Mouse (Mus musculus): ENCODE data around the gene Apoc4.

The Apoc4 gene

DNA sequence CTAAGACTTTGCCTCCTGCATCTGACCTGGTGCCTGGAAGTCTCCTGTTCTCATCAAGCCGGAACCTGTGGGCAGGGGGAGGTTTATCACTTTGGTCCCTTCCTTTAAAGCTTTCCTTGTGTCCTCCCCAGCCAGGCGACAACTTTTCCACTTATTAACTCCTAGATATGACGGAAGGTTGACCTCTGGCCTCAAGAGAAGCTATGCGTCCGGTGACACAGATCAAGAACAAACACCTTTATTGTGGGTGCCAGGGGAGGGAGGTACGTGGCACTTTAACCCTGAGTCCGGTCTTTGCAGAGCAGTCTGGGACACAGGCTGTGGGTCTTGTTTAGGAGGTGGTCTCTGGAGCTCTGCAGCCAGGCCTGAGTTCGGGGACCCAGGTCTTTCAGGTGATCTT is 3.4 kb downstream of the Apoc4 start, which contains the start of gene Apoc2:
Gene Apoc2 (minus strand): TSS at position 70 of the 400 bp plus-strand sequence.
- no peak for DNase-seq (ENCODE audit: low spot score in 2 of 2)

DNA sequence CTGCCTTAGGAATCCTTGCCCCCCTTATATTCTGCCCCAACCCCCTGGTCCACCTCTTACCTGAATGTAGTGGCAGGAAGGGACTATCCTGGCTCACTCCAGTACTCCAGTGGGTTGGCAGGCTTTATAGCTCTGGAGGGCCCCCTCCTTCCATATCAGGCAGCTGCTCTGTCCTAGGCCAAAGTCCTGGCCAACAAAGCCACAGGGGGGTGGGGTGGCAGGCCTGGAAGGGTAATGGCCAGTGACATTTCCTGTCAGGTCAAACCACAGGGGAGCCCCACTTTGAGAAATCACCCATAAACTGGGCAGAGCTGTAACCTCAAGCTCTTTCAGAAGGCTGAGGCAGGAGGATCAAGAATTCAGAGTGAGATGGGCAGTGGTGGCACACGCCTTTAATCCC is 4.6 kb downstream of the Apoc4 start:
- no peak for DNase-seq (ENCODE audit: low spot score in 2 of 2)

DNA sequence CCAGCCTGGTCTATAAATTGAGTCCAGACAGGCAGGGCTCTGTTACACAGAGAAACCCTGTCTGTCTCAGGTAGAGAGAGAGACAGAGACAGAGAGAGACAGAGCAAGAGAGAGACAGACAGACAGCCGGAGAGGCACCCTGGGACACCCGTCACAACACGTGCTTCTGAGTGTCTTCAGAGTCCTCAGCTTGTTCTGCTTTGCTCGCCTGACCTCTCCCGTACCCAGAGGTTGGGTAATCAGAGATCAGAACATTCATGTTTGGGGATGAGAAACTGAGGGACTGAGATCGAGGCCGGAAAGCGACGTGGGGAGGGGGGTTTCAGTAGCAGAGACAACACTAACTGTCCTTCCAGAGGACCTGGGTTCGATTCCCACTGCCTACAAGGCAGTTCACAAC is 5.5 kb downstream of the Apoc4 start:
- DNase-seq (ENCODE audit: low spot score in 2 of 2): no peak

DNA sequence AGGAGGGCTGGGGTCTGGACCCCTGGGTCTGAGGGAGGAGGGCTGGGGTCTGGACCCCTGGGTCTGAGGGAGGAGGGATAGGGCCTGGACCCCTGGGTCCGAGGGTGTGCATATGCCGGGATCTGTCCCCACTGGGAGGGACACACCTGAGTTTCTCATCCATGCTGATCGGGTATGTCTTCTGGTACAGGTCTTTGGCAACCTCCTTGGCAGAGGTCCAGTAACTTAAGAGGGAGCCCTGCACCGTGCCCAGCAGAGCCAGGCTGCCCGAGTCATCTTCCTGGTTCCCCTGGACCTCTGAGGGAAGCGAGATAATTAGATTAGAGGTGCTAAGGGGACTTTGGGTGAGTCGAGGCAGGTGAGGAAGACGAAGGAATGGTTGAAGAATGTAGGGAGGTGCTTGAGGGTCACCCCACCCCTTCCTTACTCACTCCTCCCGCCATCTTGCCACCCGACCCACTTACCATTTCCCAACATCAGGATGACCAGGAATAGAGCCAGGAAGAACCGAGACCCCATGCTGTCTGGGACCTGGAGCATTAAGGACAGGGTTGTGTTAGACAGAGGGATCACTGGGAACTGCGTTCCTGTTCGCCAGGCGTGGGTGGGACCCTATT is 8.1 kb downstream of the Apoc4 start:
- DNase-seq (ENCODE audit: low spot score in 2 of 2): no peak

DNA sequence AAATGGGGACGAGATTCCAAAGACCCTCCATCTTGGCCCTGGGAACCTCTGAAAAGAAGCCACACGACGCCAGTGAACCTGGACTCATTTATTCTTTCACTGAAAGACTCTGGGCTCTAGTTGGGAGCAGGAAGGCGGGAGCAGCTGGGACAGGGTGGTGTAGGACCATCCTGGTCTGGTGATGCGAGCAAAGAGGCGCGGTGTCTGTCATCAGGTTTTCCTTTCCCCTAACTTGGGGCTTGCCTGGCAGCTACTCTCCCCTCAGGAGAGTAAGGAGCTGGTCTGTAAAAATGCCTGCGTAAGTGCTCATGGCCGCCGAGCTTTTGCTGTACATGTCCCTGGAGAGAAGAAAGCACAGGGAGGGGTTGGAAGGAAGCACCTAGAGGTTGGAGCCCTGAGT is 9.8 kb downstream of the Apoc4 start:
- DNase-seq (ENCODE audit: low spot score in 2 of 2): no peak

DNA sequence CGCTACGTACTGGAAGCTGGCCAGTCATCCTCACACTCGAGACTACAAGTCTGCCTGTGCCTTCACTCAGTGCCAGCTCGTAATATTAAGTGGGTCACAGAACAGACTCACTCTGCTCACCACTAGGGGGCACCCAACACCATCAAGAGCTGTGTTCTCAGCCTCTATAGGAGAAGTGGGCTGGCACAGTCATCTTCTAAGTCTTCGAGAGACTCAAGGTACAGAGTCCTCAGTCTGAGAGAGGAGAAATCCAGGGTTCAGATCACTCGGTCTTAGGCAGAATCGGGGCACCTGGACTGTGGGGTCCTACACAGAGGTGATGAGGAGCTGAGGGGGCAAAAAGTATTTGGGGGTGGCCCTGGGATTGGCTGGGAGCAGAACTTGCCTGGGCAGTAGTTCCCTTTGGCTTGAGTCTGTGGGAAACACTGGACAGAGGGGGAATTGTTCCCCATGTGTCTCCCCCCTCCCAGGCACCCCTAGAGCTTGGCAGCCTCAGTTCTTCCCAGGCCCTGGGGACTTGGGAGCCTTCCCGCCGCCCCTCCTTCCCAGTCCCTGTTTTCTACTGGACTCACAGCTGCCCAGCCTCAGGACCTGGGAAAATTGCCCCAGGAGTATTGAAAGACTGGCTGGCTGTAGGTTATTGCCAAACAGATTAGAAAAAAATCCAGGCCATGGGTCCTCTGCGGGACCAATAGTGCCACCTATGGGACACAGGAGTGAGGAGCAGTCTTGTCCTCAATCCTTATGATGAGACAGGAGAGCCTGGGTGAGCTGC is 12.1 kb downstream of the Apoc4 start:
- DNase-seq (ENCODE audit: low spot score in 2 of 2): peak; percentile 84 to 97

DNA sequence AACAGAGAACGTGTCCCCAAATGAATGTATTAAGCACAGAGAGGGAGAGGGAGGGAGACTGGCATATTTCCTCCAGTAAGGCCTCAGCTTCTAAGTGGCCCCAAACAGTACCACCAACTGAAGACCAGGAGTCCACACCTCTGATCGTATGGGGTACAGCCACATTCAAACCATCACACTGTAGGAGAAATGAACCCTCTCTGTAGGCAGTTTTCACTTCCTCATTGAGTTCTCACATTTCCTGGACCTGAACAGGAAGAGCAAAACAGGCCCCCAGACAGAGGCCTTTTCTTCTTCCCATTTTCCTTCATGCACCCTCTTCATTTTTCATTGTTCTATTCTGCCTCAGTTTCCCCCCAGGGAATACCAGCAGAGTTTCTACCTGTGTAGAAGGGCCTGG is 13.8 kb downstream of the Apoc4 start:
- DNase-seq (ENCODE audit: low spot score in 2 of 2): no peak

DNA sequence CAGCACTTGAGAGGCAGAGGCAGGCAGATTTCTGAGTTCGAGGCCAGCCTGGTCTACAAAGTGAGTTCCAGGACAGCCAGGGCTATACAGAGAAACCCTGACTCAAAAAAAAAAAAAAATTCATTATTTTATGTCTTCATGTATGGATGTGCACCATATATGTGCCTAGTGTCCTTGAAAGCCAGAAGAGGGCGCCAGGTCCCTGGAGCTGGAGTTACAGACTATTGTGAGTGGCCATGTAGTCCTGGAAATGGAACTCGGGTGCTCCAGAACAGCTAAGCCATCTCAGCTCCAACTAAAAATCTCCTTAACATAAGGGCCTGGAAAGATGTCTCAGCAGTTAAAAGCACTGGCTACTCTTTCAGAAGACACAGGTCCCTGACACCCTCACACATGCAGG is 14.5 kb downstream of the Apoc4 start:
- DNase-seq (ENCODE audit: low spot score in 2 of 2): no peak

DNA sequence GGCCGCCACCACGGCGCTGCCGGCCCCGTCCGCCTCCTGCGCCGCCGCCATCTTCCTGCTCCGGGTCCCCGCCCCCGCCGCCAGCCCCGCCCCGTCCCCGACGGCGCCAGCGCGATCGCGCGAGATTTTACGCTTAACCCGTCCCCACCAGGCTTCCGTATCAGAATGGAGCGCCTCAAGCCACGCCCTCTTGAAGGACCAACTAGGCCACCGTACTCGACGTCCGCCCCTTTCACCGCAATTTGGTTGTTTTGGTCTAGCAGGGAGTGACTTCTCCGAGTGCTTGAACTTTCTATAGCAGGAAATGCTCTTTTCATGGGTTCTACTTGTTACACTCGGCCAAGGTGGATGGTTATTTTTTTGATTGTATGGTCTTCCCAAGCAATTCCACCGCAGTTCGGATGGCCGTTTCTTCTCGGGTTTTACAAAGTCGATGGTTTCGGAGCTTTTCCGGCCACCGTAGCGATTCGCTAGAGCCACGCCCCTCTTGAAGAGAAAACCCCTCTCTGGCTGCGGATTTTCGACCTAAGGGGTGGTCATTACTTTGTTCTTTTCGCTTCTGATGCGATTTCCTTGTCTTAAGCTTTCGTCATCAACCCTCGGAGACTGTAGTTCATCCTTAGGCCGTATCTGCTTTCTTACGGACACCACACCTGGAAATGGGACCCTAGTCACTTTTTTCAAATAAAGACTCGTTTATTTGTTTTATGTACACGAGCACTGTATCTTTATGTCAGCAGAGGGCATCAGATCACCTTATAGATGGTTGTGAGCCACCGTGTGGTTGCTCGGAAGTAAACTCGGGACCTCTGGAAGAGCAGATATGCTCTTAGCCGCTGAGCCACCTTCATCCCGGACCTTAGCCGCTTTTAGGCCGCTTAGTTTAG is 16.1 kb downstream of the Apoc4 start, which contains the start of gene Clptm1:
Gene Clptm1 (minus strand): TSS at position 79 of the 887 bp plus-strand sequence.
- peak; percentile 92 to 98 for DNase-seq (ENCODE audit: low spot score in 2 of 2)

DNA sequence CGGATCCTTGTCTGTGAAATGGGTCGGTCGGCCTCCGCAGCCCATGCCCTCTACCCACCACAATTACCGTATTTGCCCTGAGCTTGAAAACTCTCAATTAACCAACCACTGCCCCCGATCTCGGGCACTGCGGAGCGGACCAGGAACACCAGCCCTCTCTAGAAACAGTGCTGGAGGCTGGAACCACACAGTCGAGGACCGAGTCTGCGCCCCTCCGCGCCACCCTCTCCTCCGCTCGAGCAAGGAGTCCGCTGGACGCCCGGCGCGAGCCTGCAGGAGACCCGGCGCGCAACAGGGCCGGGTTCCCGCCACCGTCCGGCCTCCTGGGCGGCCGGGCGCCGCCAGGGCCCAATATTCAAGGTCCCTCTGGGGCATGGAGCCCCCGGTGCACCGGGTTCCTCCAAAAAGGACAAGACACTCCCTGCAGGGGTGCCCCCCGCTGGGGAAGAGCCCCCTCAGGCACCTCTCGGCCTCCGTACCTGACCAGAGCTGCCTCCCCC is 16.8 kb downstream of the Apoc4 start:
- no peak for DNase-seq (ENCODE audit: low spot score in 2 of 2)

DNA sequence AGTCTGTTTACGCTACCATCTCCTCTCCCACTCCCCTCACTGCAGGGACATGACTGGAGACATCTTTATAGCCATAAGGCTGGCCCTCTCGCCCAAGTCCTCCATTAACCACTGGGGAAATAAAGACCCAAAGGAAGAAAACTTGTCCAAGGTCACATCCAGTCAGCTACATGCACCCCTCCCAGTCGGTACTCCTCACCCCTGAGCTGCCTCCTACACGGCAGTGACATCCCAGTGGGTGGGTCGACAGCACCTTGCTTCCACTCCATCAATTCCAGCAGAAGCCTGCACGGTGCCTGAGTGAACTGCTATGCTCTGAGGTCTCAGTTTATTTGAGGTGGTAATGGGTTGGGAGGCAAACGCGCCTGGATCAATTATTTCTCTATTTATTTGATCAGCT is 17.3 kb downstream of the Apoc4 start:
- DNase-seq (ENCODE audit: low spot score in 2 of 2): no peak

DNA sequence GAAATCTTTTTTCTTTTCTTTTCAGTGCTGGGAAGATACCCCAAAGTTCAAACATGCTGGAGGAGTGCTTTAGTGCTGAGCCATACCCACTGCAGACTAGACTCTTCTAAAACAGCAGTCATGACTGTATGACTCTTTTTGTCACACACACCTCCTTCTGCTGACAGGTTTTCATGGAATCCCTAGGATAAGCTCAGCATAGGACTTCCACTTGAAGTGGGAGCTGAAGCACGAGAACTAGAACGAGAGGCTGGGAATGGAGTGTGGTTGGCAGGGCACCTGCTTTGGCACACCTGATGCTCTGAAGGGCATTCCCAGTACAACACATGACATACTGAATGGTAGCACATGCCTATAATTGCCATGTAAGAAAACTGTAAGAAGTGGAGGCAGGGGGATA is 28.7 kb downstream of the Apoc4 start:
- no peak for DNase-seq (ENCODE audit: low spot score in 2 of 2)

DNA sequence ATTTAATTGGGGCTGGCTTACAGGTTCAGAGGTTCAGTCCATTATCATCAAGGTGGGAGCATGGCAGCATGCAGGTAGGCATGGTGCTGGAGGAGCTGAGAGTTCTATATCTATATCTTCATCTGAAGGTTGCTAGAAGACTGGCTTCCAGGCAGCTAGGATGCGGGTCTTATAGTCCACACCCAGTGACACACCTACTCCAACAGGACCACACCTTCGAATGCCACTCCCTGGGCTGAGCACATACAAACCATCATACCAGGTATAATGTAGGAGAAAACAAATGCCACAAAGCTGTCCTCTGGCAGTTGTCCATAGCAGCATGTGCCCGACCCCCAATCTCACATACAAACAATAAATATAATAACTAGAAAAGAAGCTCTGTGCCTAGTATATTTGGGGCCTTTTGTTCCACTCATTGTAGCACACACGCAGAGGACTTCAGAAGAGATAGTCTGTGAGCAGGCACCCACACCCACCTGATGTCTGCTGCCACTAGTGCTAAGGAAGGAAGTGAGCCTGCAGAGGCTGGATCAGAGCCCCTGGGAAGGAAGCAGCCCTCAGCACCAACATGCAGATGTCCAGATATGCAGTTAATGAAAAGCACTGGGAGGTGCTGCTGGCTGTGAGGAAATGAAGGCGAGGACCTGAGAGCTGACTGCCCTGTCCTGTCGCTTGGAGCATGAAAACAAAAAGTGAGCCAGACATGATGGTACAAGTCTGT is 30.1 kb downstream of the Apoc4 start:
- no peak for DNase-seq (ENCODE audit: low spot score in 2 of 2)

DNA sequence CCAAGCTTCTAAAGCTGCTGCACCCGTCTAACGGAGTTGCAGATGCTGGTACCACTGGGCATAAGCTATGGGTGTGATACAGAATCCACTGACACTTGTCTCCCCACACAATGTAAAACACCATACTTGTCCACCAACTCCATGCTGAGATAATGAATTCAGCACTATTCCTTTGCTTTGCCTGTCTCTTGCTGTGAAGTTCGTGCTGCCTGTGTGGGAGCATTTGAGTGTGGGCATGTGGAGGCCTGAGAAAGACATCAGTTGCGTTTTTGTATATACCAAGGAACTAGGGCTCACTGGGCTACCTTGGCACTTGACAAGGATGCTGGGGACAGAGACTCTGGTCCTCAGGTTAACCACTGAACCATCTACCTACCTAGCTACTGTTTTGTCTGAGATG is 40.1 kb downstream of the Apoc4 start:
- DNase-seq (ENCODE audit: low spot score in 2 of 2): peak; percentile 35 to 42

DNA sequence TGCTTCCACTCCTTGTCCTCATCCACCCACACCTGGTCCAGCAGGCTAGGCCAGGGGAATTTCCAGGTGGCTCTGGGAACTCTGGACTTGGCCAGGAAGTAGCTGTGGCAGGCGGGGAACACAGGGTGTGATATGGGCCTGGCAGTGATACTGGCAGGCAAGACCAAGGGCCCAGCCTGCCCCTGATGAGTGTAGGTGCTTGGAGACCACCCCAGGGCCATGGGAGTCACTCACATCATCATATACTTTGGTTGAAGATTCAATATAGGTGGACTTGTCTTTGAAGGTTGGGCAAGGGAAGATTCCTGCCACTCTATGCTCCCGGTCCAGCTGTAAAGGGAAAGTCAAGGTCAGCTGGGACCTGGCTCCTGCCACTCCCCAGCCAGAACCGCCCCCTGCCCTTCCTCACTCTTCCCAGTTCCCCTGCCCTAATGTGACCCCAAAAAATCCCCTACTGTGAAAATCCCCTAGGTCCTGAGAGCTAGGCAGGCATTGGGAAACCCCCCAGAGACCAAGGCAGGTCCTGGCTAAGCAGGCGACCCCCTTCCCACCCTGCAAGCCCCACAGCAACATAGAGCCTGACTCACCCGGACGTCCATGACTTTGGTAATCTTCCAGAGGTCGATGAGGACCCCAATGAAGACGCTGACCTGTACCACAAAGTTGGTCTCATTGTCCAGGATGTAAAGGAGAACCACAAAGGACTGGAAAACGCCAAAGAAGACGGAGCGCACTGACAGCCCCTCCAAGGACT is 46.0 kb downstream of the Apoc4 start:
- no peak for DNase-seq (ENCODE audit: low spot score in 2 of 2)

DNA sequence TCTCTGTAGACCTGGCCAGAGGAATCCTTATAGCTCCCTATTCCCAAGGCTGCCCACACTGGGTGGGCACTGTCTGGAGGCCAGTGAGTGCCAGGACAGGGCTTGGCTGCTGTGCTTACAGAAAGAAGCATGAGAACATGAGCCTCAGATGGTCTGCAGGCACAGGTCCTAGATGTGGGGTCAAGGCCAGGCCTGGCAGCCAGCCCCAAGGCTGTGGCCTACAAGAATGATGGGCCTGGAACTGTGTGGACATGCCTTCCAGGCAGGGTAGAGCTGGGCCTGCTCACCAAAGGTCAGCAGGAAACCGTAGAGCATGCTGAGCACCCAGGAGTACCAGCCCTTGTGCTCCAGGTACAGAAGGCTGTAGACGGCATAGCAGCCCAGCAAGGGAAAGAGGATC is 46.7 kb downstream of the Apoc4 start:
- no peak for DNase-seq (ENCODE audit: low spot score in 2 of 2)

DNA sequence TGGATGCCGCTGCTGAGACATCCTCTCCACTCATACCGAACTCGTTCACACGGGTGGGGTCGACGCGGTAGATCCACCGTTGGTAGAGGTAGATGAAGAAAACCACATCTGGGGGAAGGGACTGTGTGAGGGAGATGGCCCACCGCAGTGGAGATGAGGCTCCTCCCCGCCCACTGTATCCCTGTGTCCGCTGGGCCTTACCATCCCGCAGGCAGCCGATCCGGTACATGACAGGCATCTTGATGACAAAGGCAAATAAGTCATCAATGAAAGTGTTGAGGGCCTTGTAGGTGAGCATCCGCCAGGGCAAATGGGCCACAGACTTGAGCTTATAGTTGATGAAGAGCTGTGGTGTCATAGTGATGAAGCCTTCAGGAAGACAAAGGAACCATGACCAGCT is 47.4 kb downstream of the Apoc4 start:
- DNase-seq (ENCODE audit: low spot score in 2 of 2): no peak

DNA sequence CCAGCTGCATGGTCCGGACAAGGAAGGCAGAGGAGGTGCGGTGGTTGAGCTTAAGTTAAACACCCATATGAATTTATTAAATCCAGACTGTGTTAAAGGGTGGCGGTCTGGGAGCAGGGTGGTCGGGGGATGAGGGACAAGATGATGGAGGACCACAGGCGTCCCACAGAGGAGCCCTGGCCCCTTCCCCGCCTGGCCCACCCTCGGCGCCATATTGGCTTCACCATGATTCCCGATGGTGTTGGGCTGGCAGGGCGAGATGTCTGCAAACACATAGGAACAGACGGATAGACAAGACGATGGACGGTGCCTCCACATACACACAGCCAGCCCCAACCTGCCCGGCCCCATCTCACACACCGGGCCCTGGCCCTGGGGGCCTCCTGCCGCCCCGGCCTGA is 48.1 kb downstream of the Apoc4 start:
- DNase-seq (ENCODE audit: low spot score in 2 of 2): no peak

DNA sequence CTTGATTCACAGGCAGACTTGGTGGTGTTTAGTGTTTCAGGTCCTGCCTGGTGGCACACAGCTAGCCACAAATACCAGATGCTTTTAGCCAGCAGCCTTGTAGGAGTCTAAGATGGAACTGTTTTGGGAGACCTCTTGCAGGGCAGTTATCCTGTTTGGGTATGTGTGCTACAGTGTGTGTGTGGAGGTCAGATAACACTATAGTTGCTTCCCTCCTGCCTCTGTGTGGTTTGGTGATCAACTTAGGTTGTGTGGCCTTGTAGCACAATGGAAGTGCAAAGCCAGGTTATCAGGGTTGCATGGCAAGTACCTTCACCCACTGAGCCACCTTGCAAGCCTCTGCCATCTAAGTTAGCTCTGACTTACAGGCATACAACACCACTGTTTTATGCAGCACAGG is 48.6 kb downstream of the Apoc4 start:
- no peak for DNase-seq (ENCODE audit: low spot score in 2 of 2)

DNA sequence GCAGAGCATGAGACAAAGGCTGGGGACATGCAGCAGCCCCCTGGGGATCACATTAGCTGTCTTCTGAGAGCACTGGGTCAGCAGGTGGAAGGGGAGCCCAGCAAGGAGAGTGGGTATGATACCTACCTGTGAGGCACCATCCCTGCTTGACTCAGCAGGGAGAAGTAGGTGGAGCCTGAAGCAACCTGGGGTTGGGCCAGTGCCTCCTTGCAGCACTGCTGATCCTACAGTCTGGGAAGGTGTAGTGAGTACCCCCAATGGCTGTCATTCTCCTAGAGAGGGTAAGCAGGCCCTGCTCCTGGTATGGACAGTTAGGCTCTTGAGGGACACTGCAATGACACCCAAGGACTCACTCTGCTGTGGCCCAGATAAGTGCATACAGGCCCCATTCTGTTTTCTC is 49.0 kb downstream of the Apoc4 start:
- DNase-seq (ENCODE audit: low spot score in 2 of 2): no peak

DNA sequence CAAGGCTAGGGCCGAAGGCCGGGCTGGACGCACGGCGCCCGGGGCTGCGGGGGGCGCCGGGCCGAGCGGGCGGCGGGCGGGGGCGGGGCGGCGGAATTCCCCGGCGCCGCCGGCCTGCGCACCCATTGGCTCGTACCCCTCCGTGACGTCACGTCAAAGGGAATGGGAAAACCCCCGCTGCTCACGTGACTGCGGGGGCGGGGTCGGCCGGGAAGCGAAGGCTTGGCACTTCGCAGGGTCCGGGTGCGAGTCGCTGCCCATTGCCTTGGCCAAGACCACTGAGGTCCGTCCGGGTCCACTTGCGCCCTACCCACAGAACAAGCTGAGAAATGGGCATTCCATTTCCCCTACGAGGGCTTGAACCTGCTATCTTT is 51.9 kb downstream of the Apoc4 start, which contains the start of gene Relb:
Gene Relb (minus strand): TSS at position 78 of the 374 bp plus-strand sequence.
- peak; percentile 55 to 89 for DNase-seq (ENCODE audit: low spot score in 2 of 2)
